Mouse (Mus musculus) fibroblast of lung, adult 2 months (primary cell): ENCODE data around the gene Nubp1.

Experiments used
- DNase-seq: peaks from one replicate; pipeline ENCODE4 v3.0.0-alpha.2; 2011; ENCODE audit warnings: low read depth

The Nubp1 gene

DNA sequence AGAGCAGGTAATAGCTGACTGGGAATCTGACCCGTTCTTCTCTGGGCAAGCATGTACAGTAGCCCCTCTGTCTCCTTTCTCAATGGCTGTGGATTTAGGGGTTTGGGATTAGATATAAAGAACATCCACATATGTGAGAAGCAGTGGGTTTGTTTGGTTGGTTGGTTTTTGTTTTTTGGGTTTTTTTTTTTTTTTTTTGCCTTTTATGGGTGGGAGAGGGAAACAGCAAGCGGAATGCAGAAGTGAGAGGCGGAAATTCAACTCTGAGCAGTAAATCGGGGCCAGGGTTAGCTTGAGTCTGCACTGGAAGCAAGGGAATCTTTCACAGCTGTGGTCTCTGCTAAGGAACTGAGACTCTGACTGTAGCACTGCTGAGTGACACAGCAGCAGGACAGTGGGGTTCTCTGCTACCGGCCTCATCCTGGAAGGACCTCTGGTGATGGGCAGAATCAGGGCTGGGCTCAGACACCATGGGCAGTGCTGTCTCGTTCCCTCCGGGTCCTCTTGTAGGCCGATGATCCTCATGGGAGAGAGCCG is 6.0 kb downstream of the Nubp1 start:
- no peak for DNase-seq

DNA sequence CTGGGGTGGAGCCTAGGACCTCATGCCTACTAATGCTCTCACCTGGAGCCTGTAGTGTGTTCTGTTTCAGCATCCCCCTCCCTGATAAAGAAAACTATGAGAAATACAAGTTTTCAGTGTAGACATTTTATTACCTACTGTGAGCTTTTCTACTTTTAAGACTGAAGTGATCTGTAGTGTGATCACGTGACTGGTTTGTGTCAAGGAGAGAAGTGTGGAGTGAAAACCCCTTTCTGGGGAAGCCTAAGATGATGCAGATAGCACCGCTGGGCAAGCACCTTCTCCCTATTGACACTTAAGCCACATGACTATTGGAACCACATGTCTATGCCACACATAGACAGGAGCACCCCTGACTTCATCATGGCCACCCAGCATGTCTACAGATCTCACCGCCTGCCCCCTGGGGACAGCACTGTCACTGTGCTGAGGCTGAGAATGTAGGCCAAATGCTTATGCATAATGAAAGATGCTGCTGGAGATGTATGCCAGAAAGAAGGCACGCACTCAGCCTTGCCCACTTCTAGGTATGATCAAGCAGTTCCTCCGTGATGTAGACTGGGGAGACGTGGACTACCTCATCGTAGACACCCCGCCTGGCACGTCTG is 8.8 kb downstream of the Nubp1 start:
- no peak for DNase-seq

DNA sequence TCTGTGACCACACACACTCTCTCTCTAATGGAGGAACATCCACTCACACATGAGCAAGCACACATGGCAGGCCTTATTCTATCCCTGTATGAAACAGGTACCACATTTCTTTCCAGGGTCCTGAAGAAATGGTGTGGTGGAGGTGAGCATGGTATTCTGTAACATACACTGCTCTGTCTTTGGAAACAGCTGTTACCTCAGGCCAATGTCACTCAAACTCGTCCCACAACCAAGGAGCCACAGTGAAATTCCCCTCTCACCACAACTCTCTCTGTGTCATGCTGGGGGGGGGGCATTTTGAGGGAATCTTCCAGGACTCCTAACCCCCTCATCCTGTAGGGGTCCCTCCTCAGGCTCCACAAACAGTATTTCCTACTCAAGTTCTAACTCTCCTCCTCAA is 20.2 kb downstream of the Nubp1 start:
- no peak for DNase-seq

DNA sequence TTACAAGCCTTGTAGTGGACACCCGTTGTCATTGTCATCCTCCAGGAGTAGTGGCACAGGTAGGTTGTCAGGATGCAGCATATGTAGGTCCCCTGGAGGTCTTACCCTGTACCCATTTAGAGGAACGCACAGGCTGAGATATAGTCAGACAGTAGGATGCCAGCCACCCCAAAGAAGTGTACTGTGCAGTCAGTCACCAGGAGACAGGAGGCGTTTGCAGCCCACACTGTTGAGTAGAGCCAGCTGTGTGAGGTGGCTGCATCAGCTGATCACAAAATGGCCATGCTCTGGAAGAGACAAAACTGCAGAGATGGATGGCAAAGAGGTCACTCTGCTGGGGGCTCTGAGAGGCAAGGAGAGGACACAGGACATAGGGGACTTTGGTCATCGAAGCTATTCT is 20.6 kb downstream of the Nubp1 start:
- DNase-seq, result no peak

DNA sequence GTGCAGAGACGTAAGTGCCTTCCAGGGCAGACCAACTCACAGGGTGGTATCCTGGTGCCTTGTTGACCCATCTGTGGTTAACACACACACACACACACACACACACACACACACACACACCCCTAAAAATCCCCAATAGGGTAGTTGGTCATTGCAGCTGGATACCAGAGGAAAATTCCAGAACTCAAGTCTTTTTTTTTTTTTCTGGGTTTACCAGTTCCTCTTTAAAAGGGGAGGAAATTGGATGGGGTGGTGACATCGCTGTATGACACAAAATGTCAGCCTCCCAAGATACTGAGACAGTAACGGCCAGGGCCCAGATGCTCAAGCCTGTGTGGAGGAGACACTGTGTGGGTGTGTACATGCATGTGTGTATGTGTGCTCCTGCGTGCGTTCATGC is 21.6 kb downstream of the Nubp1 start:
- DNase-seq, result no peak

DNA sequence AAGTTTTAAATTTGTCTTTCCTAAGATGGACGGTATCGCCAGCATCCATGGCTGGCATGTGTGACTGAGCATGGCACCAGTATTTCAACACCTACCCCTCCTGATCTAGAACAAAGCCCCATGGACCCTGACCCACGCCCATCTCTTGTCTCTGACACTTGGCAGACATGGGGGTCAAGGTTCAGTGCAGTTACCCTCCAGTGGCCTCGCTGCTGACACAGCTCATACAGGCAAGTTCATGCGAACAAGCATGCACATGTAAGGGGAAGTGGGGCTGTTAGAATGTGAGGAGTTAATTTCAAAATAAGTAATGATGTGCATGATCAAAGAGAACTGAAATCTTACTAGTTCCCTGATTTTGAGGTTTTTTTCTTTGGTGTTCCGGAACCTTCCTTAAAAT is 24.4 kb downstream of the Nubp1 start:
- no peak for DNase-seq

DNA sequence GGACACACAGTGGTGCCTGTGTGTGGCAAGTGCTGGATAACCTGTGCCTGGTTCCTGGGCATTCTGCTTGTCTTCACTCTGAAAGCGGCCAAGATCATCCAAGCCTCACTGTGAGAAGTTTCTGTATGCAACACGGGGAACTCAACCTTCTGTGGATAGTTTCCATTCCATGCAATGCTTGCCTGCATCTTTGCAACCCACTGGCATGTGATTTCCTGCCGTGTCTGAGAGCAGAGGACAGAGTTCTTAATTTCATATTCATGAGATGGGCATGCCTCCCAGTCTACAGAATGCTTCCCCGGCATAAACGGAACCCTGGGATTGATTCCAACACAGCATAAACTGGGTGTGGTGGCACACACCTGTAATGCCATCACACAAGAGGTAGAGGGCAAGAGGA is 26.3 kb downstream of the Nubp1 start:
- DNase-seq, result no peak

DNA sequence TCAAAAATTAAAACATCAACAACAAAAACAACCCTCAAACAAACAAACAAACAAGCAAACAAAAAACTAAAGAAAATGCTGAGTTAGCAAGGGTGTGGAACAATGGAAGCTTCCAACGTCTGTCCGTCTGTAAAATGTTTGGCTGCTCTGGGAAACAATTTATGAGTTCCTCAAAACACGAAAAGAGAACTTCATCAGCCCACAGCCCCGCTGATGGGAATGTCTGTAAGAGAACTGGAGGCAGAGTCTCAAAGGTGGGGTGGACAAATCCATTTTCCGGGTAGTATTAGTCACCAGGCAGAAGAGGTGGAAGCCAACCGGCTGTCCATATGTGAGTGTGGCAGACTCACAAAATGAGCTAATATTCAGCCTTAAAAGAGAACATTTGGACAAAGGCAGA is 29.6 kb downstream of the Nubp1 start:
- DNase-seq, result no peak

DNA sequence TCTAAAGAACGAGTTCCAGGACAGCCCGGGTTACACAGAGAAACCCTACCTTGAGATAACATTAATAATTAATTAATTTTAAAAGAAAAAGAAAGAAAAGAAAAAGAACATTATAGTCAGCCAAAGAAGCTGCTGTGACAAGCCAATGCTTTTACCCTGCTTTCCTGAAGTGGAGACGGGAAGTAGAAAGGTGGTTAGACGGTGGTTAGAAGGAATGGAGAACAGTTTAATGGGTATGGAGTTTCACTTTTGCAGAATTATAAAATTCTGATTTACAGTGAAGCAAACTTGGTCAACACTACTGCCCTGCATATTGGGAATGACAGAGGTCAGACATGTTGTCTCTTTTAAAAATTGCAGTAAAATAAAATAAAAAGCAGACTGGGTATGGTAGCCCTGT is 30.0 kb downstream of the Nubp1 start:
- DNase-seq, result no peak

DNA sequence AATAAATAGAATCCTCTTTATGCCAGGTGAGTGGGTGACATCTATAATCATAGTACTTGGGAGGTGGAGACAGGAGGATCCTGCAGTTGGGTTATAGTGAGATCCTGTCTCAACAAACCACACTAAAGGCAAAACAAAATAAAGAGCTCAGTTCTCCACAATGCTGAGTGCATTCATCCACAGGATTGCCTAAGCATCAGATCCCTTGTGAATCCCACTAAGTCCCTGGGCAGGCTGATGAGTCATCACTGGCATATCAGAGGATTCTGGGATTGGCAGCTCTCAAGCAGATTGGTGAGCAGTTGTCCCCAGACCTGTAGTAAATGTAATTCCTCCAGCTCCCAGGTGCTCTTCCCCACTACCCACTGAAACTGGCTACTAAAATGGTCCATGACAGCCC is 32.0 kb downstream of the Nubp1 start:
- DNase-seq, result no peak

DNA sequence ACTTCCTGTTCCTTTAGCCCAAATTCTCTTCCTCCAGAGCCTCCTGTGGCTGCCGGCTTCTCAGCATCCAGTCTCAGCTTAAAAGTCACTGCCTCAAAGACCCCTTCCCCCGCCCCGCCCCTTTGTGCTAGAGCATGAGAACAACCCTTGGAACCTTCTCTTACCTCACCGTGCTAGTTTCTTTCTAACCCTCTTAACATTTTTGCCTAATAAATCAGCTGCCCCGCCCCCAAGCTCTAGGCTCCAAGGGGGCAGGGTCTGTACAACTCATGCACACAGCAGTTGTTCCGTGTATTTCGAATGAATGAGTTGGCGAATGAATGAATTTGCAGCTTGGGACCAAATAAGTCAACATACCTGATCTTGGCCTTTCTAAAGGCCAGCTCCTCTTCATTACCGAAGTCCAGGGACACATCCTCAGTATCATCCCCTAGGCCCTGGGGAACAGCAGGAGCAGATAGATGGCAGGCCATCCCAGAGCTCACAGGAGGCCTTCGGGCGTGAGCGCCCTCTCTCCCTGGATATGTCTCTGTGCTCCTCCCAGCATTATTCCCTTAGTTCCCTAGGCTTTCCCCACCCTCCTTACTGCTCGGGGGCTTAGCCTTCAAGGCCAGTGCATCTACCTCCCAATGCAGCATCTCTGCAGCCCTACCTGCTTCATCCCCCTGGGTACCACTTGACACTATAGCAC is 35.0 kb downstream of the Nubp1 start:
- DNase-seq, result no peak

DNA sequence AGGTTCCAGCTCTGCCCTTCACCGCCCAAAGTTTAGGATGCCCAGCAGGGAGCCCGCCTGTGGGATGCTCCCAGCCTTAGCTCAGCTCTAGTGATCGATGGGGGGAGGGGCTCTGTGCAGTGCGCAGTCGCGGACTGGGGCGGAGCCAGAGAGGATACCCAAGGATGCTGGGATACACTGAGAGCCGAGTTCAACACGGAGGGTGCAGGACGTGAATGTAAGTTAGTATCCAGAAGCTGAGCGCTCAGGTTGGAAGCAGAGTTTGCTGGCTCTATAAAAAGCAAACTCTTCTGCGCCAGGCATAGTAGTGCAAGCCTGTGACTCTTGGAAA is 35.5 kb downstream of the Nubp1 start, which contains the start of gene Tvp23a:
Gene Tvp23a (minus strand): TSS at position 99 of the 331 bp plus-strand sequence.
- DNase-seq, result peak; percentile 67

DNA sequence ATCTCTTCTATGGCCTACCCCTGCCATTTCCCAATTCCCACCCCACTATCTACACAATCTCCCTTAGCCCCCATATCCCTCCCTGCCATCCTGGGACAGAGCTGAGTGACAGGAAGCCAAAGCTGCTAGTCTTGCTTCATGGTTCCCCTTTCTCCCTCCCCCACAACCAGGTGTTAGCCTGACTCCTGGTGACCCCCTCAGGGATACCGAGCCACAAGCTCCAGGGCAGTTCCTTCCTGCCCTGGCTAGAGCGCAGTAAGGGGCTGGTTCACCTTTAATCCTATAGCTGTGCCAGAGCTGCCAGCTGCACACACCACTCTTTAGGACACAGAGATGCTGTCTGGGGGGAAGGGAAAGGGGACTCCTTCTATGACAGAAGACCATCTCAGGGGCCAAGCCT is 36.0 kb downstream of the Nubp1 start:
- DNase-seq, result no peak

DNA sequence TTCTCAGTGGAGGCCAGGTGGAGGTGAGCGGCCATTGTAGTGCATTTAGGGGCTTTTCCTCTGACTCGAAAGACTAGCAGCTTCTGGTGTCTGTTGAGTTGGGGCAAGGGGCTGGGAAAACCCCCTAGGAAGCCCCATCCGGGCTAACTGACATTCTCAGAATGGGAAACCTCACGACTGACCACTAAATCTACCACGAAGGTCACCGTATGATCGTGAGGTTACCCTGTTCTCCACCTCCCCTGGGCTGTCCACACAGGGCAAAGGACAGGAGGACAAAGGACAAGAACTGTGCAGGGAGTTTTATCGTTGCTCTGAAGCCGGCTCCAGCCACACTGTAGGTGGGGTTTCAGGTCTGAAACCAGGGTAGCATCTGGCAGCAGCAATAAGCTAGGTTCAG is 37.2 kb downstream of the Nubp1 start:
- DNase-seq, result no peak

DNA sequence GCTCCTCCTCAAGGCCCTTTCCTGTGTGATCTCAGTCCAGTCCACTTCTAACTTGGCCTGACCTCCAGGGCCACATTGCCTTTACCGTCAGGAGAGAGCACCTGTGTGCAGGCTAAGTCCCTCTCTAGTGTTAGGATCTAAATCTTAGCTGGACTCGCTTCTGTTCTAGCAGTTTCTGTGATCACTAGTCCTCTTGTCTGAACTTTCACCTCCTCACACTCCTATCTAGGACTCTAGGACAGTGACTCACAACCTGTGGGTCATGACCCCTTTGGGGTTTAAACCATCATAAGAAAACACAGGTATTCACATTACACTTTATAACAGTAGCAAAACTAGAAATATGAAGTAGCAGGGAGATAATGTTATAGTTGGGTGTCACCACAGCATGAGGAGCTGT is 40.2 kb downstream of the Nubp1 start:
- DNase-seq, result no peak

DNA sequence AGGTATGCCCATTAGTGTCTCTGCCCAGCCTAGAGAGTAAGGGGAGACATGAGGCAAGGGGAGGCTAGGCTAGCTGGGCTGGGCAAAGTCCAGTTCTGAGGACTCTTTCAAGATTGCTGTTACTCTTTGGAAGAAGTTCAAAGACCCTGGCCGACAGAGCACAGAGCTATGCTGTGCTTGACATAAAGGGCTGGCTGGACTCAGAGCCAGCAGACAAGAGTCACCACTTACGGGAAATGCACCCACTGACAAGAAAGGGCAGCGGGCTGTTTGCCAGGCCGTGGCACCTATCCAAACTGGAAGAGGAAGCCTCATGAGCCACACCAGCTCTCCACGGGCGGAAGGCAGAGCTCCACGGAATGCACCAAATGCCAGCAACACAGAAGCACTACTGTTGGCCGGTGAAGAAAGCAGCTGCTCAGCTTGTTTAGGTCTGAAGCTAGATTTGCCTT is 40.7 kb downstream of the Nubp1 start:
- DNase-seq, result peak; percentile 62

DNA sequence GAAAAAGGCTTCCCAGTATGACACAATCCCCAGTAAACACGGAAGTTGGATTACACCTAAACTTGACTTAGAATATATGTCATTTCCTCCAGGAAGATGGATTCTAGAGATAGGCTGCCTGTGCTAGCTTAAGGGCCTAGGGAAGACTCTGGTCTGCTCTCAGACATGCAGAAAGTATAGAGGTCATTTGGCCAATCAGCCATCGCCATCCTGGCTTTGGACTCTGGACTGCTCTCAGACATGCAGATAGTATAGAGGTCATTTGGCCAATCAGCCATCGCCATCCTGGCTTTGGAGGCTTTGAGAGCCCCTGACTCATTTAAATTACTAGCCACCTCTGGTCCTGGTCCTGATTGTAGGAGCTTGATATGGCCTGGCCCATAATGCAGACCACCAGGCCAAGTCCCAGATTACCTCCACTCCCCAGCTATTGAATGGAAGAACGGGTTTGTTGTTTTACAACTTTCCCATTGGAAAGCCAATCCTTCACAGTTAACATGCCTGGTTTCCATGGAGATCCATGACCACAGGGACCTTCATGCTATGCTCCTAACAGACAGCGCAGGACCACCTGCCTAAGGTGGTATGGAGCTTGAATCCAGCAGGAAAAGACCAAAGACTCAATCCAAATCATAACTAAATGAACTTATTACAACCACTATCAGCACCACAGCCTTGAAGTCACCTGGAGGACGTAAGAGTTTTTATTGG is 42.3 kb downstream of the Nubp1 start:
- DNase-seq, result no peak

DNA sequence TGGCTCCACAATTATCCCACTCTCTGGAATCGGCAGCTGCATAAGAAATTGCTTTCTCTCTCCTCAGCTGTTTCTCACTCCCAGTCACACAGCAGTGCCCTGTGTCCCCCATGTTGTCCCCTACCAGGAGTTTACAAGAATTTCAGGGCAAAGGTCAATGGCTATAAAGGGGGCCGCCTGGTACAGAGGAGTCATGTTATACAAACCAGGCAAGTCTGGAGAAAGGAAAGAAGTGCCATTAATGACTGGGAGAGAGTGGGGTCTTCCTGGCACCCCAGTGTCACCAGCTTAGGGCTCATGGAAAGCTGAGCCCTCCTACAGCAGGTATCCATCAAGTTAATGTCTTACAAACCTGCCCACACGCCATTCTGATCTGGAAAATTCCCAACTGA is 42.8 kb downstream of the Nubp1 start:
- no peak for DNase-seq

DNA sequence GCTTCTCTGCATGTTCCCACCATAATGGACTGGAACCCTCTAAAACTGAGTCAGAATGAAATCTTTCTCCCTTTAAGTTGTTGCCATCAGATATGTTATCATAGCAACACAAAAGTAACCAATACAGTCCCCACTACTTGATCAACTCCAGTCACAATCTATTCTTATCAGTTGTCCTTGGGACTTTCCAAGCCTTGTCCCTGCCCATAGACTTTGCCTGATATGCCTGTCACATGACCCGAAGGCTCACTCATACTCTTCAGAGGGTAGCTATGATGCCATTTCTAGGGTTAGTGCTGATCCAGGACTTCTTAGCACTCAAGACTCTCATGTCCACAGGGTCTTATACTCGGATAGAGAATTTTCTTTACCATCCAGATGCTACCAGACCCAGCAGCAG is 48.4 kb downstream of the Nubp1 start:
- DNase-seq, result no peak

DNA sequence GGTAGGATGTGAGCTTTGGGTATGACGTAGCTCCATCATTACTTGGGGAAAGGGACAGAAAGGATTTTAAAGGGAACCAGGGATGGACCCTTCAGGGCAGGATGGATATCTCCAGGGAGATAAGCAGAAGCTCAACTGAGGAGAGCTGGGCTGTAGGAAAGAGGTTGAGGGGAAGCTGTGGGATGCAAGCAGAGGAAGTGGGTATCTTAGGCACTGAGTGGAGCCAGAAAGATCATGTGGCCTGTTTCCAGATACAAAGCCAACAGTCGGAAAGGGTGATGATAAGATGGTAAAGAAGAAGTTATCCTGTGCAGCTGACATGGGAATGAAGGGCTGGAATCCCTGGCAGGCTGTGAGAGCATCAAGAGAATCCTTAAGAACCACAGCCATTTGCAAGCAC is 49.4 kb downstream of the Nubp1 start:
- DNase-seq, result no peak

DNA sequence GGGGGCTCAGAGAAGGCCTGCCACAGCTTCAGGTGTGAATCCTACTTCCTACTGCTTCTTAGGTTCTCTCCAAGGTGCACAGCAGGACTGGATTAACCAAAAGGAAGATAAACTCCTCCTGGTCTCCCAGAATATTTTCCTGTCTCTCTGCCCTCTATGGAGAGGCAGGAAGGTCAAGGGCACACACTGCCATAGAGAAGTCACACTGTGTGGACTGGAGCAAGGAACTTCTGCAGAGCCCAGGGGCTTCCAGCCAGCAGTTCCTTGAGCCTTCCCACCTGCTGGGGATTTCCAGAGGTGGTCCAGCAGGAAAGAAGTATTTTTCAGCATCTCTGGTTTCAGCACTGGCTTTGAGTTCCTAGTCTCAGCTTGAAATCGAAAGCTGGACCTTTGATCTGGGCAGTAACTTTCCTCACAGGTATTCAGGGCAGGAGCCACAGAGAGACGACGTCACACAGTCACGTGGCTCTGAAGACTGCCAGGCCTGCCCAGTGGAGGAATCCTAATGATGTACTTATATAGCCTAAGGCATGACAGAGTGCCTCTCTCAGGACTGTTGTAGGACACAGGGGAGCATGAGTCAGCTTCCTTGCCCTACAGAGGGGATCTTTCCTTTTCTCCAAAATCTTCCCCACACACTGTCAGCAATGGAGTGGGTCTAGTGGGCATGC is 53.4 kb downstream of the Nubp1 start:
- no peak for DNase-seq

DNA sequence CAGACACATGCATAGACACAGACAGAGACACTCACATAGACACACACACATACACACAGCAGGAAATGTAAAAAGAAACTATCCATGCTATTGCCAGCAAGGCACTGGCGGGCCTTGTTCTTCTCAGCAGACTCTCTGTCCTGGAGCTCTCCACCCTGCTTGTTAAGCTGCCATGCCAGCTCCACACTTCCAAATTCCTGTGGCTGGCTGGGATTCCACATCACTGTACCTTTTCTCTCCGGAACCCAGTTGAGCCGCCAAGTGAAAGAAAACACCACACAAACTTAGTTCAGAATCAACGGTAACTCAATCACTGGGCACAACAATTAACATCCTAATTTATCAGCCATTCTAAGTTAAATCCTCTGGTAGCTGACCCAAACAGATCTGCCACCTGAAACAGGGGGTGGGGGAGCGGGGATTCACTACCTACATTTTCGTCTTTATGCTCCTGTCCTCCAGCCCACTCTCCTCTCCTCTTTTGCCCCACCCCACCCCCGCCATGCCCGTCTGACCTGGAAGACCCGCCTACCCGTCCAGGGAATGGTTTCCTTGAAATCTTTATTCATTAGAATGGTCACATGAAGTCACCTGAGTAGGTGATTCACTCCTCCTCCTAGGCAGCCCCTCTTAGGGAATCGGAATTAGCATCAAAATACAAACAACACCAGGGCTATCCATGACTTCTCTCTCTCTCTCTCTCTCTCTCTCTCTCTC is 55.8 kb downstream of the Nubp1 start:
- DNase-seq, result peak; percentile 31
